Comparison of ENCODE assay signal across 1 mouse cellular context in the genomic region with DNA sequence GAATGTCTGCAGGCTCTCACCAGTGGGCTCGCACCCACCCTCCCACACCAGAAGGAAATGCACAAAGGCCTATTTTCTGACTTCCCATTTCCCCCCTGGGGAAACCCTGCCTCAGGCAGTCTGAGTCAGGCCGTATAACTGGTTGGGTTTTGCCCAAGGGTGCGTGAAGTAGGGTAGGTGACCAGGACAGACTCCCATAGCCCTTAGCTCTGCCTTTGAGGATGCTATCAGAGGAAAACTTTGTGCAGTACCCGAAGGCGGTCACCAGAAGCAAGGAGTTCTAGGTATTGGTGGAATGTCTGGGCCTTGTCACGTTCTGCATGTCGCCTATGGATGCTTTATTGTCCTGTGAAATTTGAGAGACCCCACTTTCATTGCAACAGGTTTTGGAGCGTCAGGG.
TF ChIP-seq lines count a peak whose summit lies in the region.

No protein-coding gene starts in this region.

TF ChIP-seq in CH12.LX, 34 proteins besides CTCF, POLR2A, EP300 and RAD21:
- TF ChIP-seq UBTF (IDR thresholded peaks at IDR 0.05; ENCODE audit: low read depth, low read length) (0 out of 2 replicates have a peak, but pooled peaks have one; percentile 45), MAZ (IDR thresholded peaks at IDR 0.05; ENCODE audit: low read depth, low read length) (0 out of 2 replicates have a peak, but pooled peaks have one; percentile 18), ELF1 (IDR thresholded peaks at IDR 0.05; ENCODE audit: low read depth, low read length) (peak; percentile 44; the same call in 1 of the 2 replicates), JUN (IDR thresholded peaks at IDR 0.05; ENCODE audit: insufficient read depth, low read depth, low read length) (no peak), ZC3H11A (IDR thresholded peaks at IDR 0.05; ENCODE audit: low read depth, low read length) (no peak), MEF2A (IDR thresholded peaks at IDR 0.05; ENCODE audit: borderline replicate concordance, low read depth, low read length) (peak; percentile 84), NRF1 (IDR thresholded peaks at IDR 0.05; ENCODE audit: low read depth, low read length) (no peak), GABPA (IDR thresholded peaks at IDR 0.05; ENCODE audit: insufficient replicate concordance, low read depth, low read length) (no peak), TBP (conservative IDR thresholded peaks at IDR 0.05; ENCODE audit: low read depth, low read length) (peak; percentile 50; the same call in 1 of the 2 replicates), JUND (conservative IDR thresholded peaks at IDR 0.05; ENCODE audit: low read depth, low read length) (no peak), BHLHE40 (IDR thresholded peaks at IDR 0.05; ENCODE audit: low read depth, low read length) (0 out of 2 replicates have a peak, but pooled peaks have one; percentile 18)
TF ChIP-seq in CH12.LX: peak in this region for 6.
